Mouse (Mus musculus) E14TG2a.4 (cell line): ENCODE measurements around the gene Bmp8b.
"Not testable (repeated sequence)": the region's sequence is repeated elsewhere in the genome, so short reads cannot be mapped to it uniquely, and the experiment has no call there.

ENCODE experiments used
- H3K27me3 ChIP-seq: 2 replicates; pipeline ENCODE4 v1.6.1; 2014; ENCODE audit warnings: low read length, control low read depth; ENCODE audit not compliant: insufficient read depth
- H3K36me3 ChIP-seq: 2 replicates; pipeline ENCODE4 v1.6.1; 2014; ENCODE audit warnings: low read length, control low read depth; ENCODE audit not compliant: insufficient read depth
- H3K4me1 ChIP-seq: replicated peaks from 2 replicates; pipeline ENCODE4 v1.6.1; 2014; ENCODE audit warnings: low read depth, low read length, control low read depth
- H3K4me3 ChIP-seq: replicated peaks from 2 replicates; pipeline ENCODE4 v1.5.1; 2014; ENCODE audit warnings: mild to moderate bottlenecking, low read length
- H3K9me3 ChIP-seq: 2 replicates; pipeline ENCODE4 v1.6.1; 2014; ENCODE audit warnings: low read length, control low read depth
- CTCF ChIP-seq: conservative IDR thresholded peaks from 2 replicates; pipeline ENCODE4 v1.5.1; 2014; ENCODE audit warnings: low read length
- NANOG ChIP-seq: IDR thresholded peaks from 2 replicates; pipeline ENCODE4 v1.6.1; 2014; ENCODE audit warnings: borderline replicate concordance, low read length, mixed read lengths
- POU5F1 ChIP-seq: IDR thresholded peaks from 2 replicates; pipeline ENCODE4 v1.6.1; 2014; ENCODE audit warnings: low read length, borderline replicate concordance

Bmp8b gene

GRCm38 (mm10) chr4:123155427-123155826, 50.5 kb downstream of the Bmp8b start:
- no peak overlapping the region for H3K4me3 ChIP-seq
- H3K9me3 ChIP-seq, result no peaks in the 10 kb centered on the region
- TF ChIP-seq POU5F1 (no peak), NANOG (no peak)
- 0 out of 2 replicates have a peak, but pooled peaks cover 8% of the 10 kb centered on the region for H3K27me3 ChIP-seq
- no peaks in the 10 kb centered on the region for H3K36me3 ChIP-seq
- no peaks in the 10 kb centered on the region for H3K4me1 ChIP-seq

DNA sequence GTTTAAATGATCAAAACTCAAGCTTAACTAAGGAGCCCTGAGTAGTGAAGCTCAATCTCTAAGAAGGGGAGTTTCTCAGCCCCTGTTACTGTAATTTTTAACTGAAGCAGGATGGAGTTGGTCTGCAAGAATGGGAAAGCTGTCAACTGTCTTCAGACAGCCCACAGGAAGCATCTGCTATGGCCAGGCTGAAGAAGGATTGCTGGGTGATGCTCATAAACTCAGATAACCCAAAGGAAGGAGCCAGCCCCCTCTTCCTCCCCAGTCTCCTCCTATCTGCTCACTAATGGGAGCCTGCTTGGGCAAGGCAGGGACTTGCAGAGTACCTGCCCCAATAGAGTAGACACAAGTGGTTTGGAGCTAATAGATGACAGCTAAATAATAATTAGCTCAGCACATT, 50.9 kb downstream of the Bmp8b start:
- no peak overlapping the region for H3K4me3 ChIP-seq
- H3K27me3 ChIP-seq, result peaks cover 12% of the 10 kb centered on the region; the same call in 1 of the 2 replicates
- H3K36me3 ChIP-seq, result no peaks in the 10 kb centered on the region
- H3K4me1 ChIP-seq, result no peaks in the 10 kb centered on the region
- TF ChIP-seq CTCF (no peak), POU5F1 (no peak), NANOG (no peak)
- no peaks in the 10 kb centered on the region for H3K9me3 ChIP-seq

DNA sequence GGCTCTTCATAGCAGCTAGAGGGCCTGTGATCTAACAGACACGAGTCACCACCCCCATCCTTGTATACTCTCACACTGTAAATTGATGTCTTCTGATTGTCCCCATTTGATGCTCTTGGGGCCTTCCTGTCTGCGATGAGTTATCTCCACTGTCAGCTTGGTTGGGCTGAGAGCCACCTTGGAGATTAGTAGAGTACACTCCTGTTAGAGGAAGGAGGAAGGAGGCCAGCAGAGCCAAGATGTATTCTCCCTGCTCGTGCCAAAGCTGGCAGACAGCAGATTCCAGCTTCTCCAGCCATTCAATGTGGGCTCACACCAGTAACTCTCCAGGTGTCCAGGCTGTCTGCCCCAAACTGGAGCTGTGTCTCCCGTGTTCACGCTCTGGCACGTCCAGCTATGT, 55.6 kb downstream of the Bmp8b start:
- Histone ChIP-seq H3K9me3 (no peaks in the 10 kb centered on the region), H3K4me1 (peaks cover 23% of the 10 kb centered on the region), H3K4me3 (no peak overlapping the region), H3K36me3 (no peaks in the 10 kb centered on the region), H3K27me3 (peaks cover 37% of the 10 kb centered on the region)
- TF ChIP-seq NANOG, result no peak
- TF ChIP-seq CTCF, result no peak
- TF ChIP-seq POU5F1, result no peak

GRCm38 (mm10) chr4:123161251-123161650, 56.3 kb downstream of the Bmp8b start:
- peaks cover 37% of the 10 kb centered on the region for H3K27me3 ChIP-seq
- H3K36me3 ChIP-seq, H3K9me3 ChIP-seq, H3K4me3 ChIP-seq: not testable (repeated sequence)
- peaks cover 23% of the 10 kb centered on the region for H3K4me1 ChIP-seq

- H3K9me3 ChIP-seq, result no peaks in the 10 kb centered on the region
- H3K4me3 ChIP-seq, result peak overlapping the region; percentile 48; the same call in 1 of the 2 replicates
- H3K4me1 ChIP-seq, result peaks cover 23% of the 10 kb centered on the region
- TF ChIP-seq NANOG, result no peak
- TF ChIP-seq POU5F1, result no peak
- no peak for TF ChIP-seq CTCF
- H3K27me3 ChIP-seq, result peaks cover 37% of the 10 kb centered on the region
- H3K36me3 ChIP-seq, result no peaks in the 10 kb centered on the region
Measured at GRCm38 (mm10) chr4:123162305-123162917, 57.4 kb downstream of the Bmp8b start.

GRCm38 (mm10) chr4:123164157-123164556, 59.2 kb downstream of the Bmp8b start:
- no peak for TF ChIP-seq NANOG
- TF ChIP-seq CTCF, result no peak
- no peak for TF ChIP-seq POU5F1
- H3K4me3 ChIP-seq, result no peak overlapping the region
- H3K9me3 ChIP-seq, result no peaks in the 10 kb centered on the region
- no peaks in the 10 kb centered on the region for H3K36me3 ChIP-seq
- peaks cover 23% of the 10 kb centered on the region for H3K4me1 ChIP-seq
- H3K27me3 ChIP-seq, result peaks cover 37% of the 10 kb centered on the region

DNA sequence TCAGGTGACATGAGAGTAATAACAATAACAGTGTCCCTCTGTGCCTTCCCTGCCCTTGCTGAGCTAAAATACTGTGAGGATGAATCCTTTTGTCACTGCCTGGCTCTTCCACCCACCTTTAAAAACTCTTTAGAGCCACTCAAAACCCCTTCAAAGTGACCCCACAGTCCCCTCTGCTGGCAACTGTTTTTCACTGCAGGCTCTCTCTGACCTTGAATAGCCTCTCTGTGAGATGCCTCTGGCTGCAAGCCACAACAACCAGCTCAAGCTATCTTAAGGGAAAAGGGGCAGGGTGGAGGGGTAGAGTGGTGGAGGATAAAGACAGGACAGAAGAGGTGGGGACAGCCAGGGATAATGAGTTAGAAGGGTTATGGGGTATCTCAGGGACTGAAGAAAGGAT, 66.8 kb downstream of the Bmp8b start:
- Histone ChIP-seq H3K4me3 (no peak overlapping the region), H3K4me1 (peaks cover 13% of the 10 kb centered on the region), H3K9me3 (no peaks in the 10 kb centered on the region), H3K36me3 (no peaks in the 10 kb centered on the region), H3K27me3 (peaks cover 38% of the 10 kb centered on the region)
- no peak for TF ChIP-seq POU5F1
- TF ChIP-seq NANOG, result no peak
- no peak; the same call in 1 of the 2 replicates for TF ChIP-seq CTCF
